Mouse (Mus musculus) granulocyte monocyte progenitor cell, adult 5-6 weeks (primary cell): ENCODE results near the gene Gm29094. TPM values are rescaled to one million over a fixed set of nuclear protein-coding genes. Genes with fewer than 3 reads are reported as not detected.
"Not testable (repeated sequence)": the region's sequence is repeated elsewhere in the genome, so short reads cannot be mapped to it uniquely, and the experiment has no call there.

Experiments used
- ATAC-seq: replicated peaks from 2 replicates; pipeline ENCODE4 v1.8.0; 2016; ENCODE audit warnings: mild to moderate bottlenecking, moderate TSS enrichment, inconsistent platforms; ENCODE audit not compliant: poor library complexity, severe bottlenecking
- total RNA-seq, 2 experiments: library from RNA; stranded (forward) in 1 of 2; stranded (reverse) in 1 of 2; fragments of 200-712, 200-1000 nt in 1 of 2; fragments of >200 nt in 1 of 2; fragmentation: Nextera tagmentation in 1 of 2; gene quantifications; 2 replicates each; pipeline ENCODE4 v1.2.3; 2014 to 2017

The Gm29094 gene
- total RNA-seq, 2 experiments from 2014 or later, result 1.1 TPM; not detected in 1

DNA sequence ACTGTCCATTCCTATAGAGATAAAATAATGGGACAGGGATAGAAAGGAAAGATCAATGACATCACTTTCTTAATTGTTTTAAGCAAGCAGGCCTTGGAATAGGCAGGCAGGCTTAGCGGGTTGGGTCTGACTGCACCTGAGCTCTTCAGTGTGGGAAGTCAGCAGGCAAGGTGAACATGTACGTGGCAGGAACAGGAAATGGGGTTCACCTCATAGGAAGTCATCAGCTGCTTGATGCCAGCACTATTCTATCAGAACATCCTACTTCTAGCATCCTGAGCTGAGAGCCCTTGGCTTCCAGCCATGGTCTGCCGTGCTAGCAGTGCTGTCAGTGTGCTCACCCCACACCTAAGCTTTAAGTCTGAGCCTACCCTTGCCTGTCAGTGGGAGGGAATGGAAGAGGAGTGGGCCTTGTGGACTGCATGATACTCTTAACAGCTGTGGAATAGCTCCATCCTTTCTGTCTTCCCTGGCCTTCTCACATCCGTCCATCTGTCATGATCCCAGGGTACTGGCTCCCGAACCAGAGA lies 39.9 kb downstream of the Gm29094 start:
- not testable (repeated sequence) for ATAC-seq

DNA sequence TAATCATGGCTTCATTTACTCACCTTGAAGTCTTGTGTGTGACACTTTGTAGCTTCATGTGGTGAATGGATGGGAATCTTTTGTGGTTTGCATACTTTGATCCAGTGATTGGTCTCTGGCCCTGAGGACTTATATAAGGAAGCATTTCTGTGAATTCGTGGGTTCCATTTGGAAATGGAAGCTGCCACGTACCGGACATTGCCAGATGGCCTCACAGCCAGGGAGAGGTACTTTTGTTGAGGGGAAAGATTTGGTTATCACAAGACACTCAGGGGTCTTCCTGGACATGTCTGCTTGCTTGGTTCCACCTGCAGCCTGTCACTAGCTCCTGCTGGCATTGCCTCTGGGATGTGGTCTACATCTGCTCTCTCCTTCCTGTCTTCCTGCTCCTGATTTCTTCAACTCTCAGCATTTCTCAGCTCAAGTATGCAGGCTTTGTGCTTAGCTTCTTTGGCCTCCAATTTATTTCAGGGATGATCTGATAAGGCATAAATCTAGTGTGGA lies 41.4 kb downstream of the Gm29094 start:
- ATAC-seq, result not testable (repeated sequence)

DNA sequence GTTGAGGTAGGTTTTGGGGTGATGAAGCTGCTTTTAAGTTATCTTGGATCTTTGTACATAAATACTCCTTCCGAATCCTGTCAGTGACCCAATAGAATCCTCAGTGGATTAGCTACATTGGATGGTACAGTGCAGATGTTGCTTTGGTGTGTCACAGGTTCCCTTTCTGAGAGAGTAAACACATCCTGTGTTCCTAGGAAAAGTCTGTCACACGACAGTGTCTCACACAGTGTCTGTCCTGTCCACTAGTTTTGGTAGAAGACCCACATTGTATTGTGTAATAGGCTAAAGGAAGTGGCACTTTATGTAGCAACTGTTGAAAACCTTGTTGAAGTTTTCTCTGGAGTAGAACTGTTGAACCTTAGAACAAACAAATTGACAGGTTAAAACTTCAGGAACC lies 54.2 kb downstream of the Gm29094 start:
- ATAC-seq, result peak; percentile 78

DNA sequence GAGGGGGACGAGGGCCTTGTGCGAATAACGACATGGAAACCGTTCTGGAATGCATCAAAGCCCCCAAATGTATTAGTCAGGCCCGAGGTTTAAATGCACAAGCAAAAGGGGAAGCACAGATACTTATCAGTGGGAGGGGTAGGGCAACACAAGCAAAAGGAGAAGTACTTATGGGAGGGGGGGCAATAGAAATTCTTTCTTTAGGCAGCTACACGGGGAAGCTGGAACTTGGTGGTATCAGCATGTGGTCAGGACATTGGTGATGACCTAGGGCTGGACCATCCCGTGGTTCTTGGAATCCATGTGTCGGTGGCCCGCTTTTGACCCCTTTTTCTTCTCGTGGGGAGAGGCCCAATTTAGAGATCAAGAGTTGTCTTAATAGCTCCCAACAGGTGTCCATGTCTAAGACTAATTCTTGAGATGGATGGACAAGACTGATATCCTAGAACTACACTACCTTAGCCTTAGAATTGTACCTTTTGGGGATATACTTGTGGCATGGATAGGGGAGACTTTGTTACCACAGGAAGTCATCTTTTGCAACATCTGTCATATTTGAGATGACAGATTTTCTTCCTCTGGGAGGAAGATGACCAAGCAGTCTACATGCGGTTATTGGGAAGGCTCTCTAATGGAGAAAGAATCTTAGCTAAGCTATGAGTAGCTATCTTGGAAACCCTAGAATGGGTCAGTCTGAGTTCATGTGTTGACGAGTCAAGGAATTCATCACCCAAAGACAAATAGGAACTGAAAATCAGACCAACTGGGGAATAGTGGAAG lies 57.6 kb downstream of the Gm29094 start:
- peak; percentile 84 for ATAC-seq

DNA sequence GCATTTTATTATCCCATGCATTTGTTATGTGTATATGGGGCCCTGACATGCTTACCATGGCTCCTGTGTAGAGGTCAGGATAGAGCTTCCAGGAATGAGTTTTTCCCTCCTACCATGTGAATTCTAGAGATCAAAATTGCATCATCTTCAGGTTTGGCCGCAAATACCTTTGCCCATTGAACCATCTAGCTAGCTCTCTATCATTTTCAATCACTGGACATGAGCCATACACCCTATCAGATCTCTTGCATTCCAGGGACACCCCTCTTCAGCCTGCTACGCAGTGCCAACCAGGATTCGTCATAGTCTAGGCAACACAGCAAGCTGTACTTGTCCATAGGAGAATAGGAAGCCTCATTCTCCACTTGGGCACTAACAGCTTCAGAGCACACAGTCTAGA lies 64.8 kb downstream of the Gm29094 start:
- no peak for ATAC-seq

DNA sequence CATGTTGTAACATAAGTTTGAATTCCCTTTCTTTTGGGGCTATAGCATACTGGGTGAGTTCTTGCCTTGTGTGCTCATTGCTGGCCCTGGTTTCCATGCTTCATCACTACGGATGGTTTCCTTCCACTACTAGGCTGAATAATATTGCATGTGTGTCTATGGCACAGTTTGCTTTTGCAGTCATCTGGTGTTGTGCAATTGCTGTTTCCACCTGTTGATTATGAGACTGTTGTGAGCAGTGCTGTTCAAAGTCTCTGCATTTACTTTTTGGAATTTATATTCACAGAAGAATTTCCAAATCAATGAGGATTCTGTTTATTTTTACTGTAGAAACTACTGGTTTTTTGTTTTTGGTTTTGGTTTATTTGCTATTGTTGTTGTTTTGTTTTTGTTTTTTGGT lies 65.4 kb downstream of the Gm29094 start:
- no peak for ATAC-seq

Other genes with a start within 250 kb of the Gm29094 start
- not detected in 2 replicates for gene Bcl2a1a, start 242.5 kb upstream of the Gm29094 start, total RNA-seq (2014; fragmentation: Nextera tagmentation)
- 1.0 TPM in 1 of 2 replicates, not detected in the other for gene Bcl2a1a, start 242.5 kb upstream of the Gm29094 start, total RNA-seq (2017)
- not detected in 2 replicates for gene Trim43b, start 106.5 kb upstream of the Gm29094 start, total RNA-seq (2014; fragmentation: Nextera tagmentation)
- not detected in 2 replicates for gene Trim43b, start 106.5 kb upstream of the Gm29094 start, total RNA-seq (2017)
- not detected in 2 replicates for gene Bcl2a1b, start 170 bp upstream of the Gm29094 start, total RNA-seq (2014; fragmentation: Nextera tagmentation)
- gene Bcl2a1b, start 170 bp upstream of the Gm29094 start, total RNA-seq (2017), result 3.0 TPM in 1 of 2 replicates, not detected in the other
- gene Mthfs, start 11.3 kb downstream of the Gm29094 start, total RNA-seq (2014; fragmentation: Nextera tagmentation), result 34.7 and 46.4 TPM in 2 replicates
- 11.1 and 33.7 TPM in 2 replicates for gene Mthfs, start 11.3 kb downstream of the Gm29094 start, total RNA-seq (2017)